Mouse (Mus musculus) ES-E14 (cell line): ENCODE results near the gene Kars.

Source experiments
- CHD2 ChIP-seq: IDR thresholded peaks from 2 replicates; pipeline ENCODE4 v1.6.1; 2014; ENCODE audit warnings: mild to moderate bottlenecking, low read depth, low read length, inconsistent platforms
- HCFC1 ChIP-seq: IDR thresholded peaks from 2 replicates; pipeline ENCODE4 v1.6.1; 2012; ENCODE audit warnings: low read length, inconsistent platforms, borderline replicate concordance; ENCODE audit not compliant: insufficient read depth
- MAFK ChIP-seq: IDR thresholded peaks from 2 replicates; pipeline ENCODE4 v1.6.1; 2014; ENCODE audit warnings: mild to moderate bottlenecking, low read depth, low read length, inconsistent platforms; ENCODE audit not compliant: insufficient read depth
- ZC3H11A ChIP-seq: IDR thresholded peaks from 2 replicates; pipeline ENCODE4 v1.6.1; 2012; ENCODE audit warnings: low read depth, mild to moderate bottlenecking, inconsistent platforms, low read length, borderline replicate concordance
- ZNF384 ChIP-seq: IDR thresholded peaks from 2 replicates; pipeline ENCODE4 v1.6.1; 2012; ENCODE audit warnings: low read depth, low read length, inconsistent platforms

- no peak for TF ChIP-seq MAFK
- no peak for TF ChIP-seq ZC3H11A
- no peak for TF ChIP-seq HCFC1
- TF ChIP-seq ZNF384: no peak
- no peak for TF ChIP-seq CHD2
Measured at GRCm38 (mm10) chr8:112045182-112045581, 34.1 kb upstream of the Kars start.
